Mouse (Mus musculus): ENCODE measurements around the gene Gas7. TPM values are rescaled to one million over a fixed set of nuclear protein-coding genes. Genes with fewer than 3 reads are reported as not detected.

The Gas7 gene
- 11.7 and 13.5 TPM in 2 replicates for polyA plus RNA-seq (2015; fragmentation: Nextera tagmentation; extraction: Ambion mirVana)

GRCm38 (mm10) chr11:67454874-67455526, at the start of gene Gas7:
Gas7 (plus strand) TSS chr11:67455437.
- Histone ChIP-seq H3K4me2 (ENCODE audit: low read depth, low read length) (peak within 1 kb of the TSS; percentile 85), H3K4me1 (replicated peaks; ENCODE audit: control insufficient read depth, insufficient read depth, low read length) (peaks cover 20% of the 10 kb centered on the region), H3K36me3 (ENCODE audit: control insufficient read depth, insufficient read depth, low read length) (no peaks in the 10 kb centered on the region), H3K27ac (ENCODE audit: low read length) (no peak within 1 kb of the TSS), H3K27me3 (ENCODE audit: control insufficient read depth, insufficient read depth, low read depth, low read length) (peaks cover 7% of the 10 kb centered on the region; the same call in 1 of the 2 replicates), H3K9ac (ENCODE audit: low read length) (peak within 1 kb of the TSS; percentile 74), H3K9me3 (ENCODE audit: control insufficient read depth, low read length) (no peaks in the 10 kb centered on the region), H3K4me3 (ENCODE audit: low read length) (peak within 1 kb of the TSS; percentile 60)
- under 1% methylated on average over 49 of the region's 78 CpGs for WGBS
- ATAC-seq (ENCODE audit: low read depth) = peak; percentile 93

GRCm38 (mm10) chr11:67414346-67414940, 40.8 kb upstream of the Gas7 start:
- H3K4me2 ChIP-seq (ENCODE audit: low read depth, low read length) = no peak overlapping the region
- H3K4me1 ChIP-seq (replicated peaks; ENCODE audit: control insufficient read depth, insufficient read depth, low read length) = no peaks in the 10 kb centered on the region
- no peak overlapping the region for H3K9ac ChIP-seq (ENCODE audit: low read length)
- no peak overlapping the region for H3K27ac ChIP-seq (ENCODE audit: low read length)
- no peaks in the 10 kb centered on the region for H3K36me3 ChIP-seq (ENCODE audit: control insufficient read depth, insufficient read depth, low read length)
- WGBS = 48% methylated on average over 6 of the region's 6 CpGs
- H3K9me3 ChIP-seq (ENCODE audit: control insufficient read depth, low read length) = no peaks in the 10 kb centered on the region
- no peak overlapping the region for H3K4me3 ChIP-seq (ENCODE audit: low read length)
- no peaks in the 10 kb centered on the region for H3K27me3 ChIP-seq (ENCODE audit: control insufficient read depth, insufficient read depth, low read depth, low read length)
- peak; percentile 31; the same call in 1 of the 2 replicates for ATAC-seq (ENCODE audit: low read depth)

GRCm38 (mm10) chr11:67423575-67423974, 31.7 kb upstream of the Gas7 start:
- H3K4me1 ChIP-seq (replicated peaks; ENCODE audit: control insufficient read depth, insufficient read depth, low read length) = no peaks in the 10 kb centered on the region
- H3K4me3 ChIP-seq (ENCODE audit: low read length) = no peak overlapping the region
- H3K9ac ChIP-seq (ENCODE audit: low read length) = no peak overlapping the region
- no peak for ATAC-seq (ENCODE audit: low read depth)
- H3K4me2 ChIP-seq (ENCODE audit: low read depth, low read length) = no peak overlapping the region
- no peaks in the 10 kb centered on the region for H3K27me3 ChIP-seq (ENCODE audit: control insufficient read depth, insufficient read depth, low read depth, low read length)
- WGBS = 77% methylated on average over 13 of the region's 13 CpGs
- H3K9me3 ChIP-seq (ENCODE audit: control insufficient read depth, low read length) = no peaks in the 10 kb centered on the region
- no peaks in the 10 kb centered on the region for H3K36me3 ChIP-seq (ENCODE audit: control insufficient read depth, insufficient read depth, low read length)
- H3K27ac ChIP-seq (ENCODE audit: low read length) = no peak overlapping the region

GRCm38 (mm10) chr11:67428196-67428595, 27.0 kb upstream of the Gas7 start:
- H3K4me2 ChIP-seq (ENCODE audit: low read depth, low read length) = no peak overlapping the region
- no peak overlapping the region for H3K4me3 ChIP-seq (ENCODE audit: low read length)
- WGBS = 31% methylated on average over 3 of the region's 3 CpGs
- no peaks in the 10 kb centered on the region for H3K27me3 ChIP-seq (ENCODE audit: control insufficient read depth, insufficient read depth, low read depth, low read length)
- H3K27ac ChIP-seq (ENCODE audit: low read length) = no peak overlapping the region
- H3K36me3 ChIP-seq (ENCODE audit: control insufficient read depth, insufficient read depth, low read length) = no peaks in the 10 kb centered on the region
- no peak overlapping the region for H3K9ac ChIP-seq (ENCODE audit: low read length)
- no peak for ATAC-seq (ENCODE audit: low read depth)
- H3K9me3 ChIP-seq (ENCODE audit: control insufficient read depth, low read length) = no peaks in the 10 kb centered on the region; the same call in 1 of the 2 replicates
- H3K4me1 ChIP-seq (replicated peaks; ENCODE audit: control insufficient read depth, insufficient read depth, low read length) = no peaks in the 10 kb centered on the region

- H3K4me2 ChIP-seq (ENCODE audit: low read depth, low read length) = no peak overlapping the region
- no peaks in the 10 kb centered on the region for H3K36me3 ChIP-seq (ENCODE audit: control insufficient read depth, insufficient read depth, low read length)
- ATAC-seq (ENCODE audit: low read depth) = no peak
- H3K4me1 ChIP-seq (replicated peaks; ENCODE audit: control insufficient read depth, insufficient read depth, low read length) = no peaks in the 10 kb centered on the region
- H3K9me3 ChIP-seq (ENCODE audit: control insufficient read depth, low read length) = no peaks in the 10 kb centered on the region; the same call in 1 of the 2 replicates
- no peaks in the 10 kb centered on the region for H3K27me3 ChIP-seq (ENCODE audit: control insufficient read depth, insufficient read depth, low read depth, low read length)
- WGBS = 29% methylated on average over 1 of the region's 1 CpGs
- H3K4me3 ChIP-seq (ENCODE audit: low read length) = no peak overlapping the region
- H3K27ac ChIP-seq (ENCODE audit: low read length) = no peak overlapping the region
- H3K9ac ChIP-seq (ENCODE audit: low read length) = no peak overlapping the region
Measured at GRCm38 (mm10) chr11:67429836-67430235, 25.4 kb upstream of the Gas7 start.

GRCm38 (mm10) chr11:67431116-67431645, 24.1 kb upstream of the Gas7 start:
- Histone ChIP-seq H3K27ac (ENCODE audit: low read length) (no peak overlapping the region), H3K4me2 (ENCODE audit: low read depth, low read length) (no peak overlapping the region), H3K4me1 (replicated peaks; ENCODE audit: control insufficient read depth, insufficient read depth, low read length) (no peaks in the 10 kb centered on the region), H3K27me3 (ENCODE audit: control insufficient read depth, insufficient read depth, low read depth, low read length) (no peaks in the 10 kb centered on the region), H3K9ac (ENCODE audit: low read length) (no peak overlapping the region), H3K36me3 (ENCODE audit: control insufficient read depth, insufficient read depth, low read length) (no peaks in the 10 kb centered on the region), H3K4me3 (ENCODE audit: low read length) (no peak overlapping the region), H3K9me3 (ENCODE audit: control insufficient read depth, low read length) (no peaks in the 10 kb centered on the region; the same call in 1 of the 2 replicates)
- 33% methylated on average over 14 of the region's 14 CpGs for WGBS
- ATAC-seq (ENCODE audit: low read depth) = no peak

GRCm38 (mm10) chr11:67431864-67432263, 23.4 kb upstream of the Gas7 start:
- Histone ChIP-seq H3K36me3 (ENCODE audit: control insufficient read depth, insufficient read depth, low read length) (no peaks in the 10 kb centered on the region), H3K9me3 (ENCODE audit: control insufficient read depth, low read length) (no peaks in the 10 kb centered on the region; the same call in 1 of the 2 replicates), H3K9ac (ENCODE audit: low read length) (no peak overlapping the region), H3K27ac (ENCODE audit: low read length) (no peak overlapping the region), H3K4me2 (ENCODE audit: low read depth, low read length) (no peak overlapping the region), H3K4me3 (ENCODE audit: low read length) (no peak overlapping the region), H3K27me3 (ENCODE audit: control insufficient read depth, insufficient read depth, low read depth, low read length) (no peaks in the 10 kb centered on the region), H3K4me1 (replicated peaks; ENCODE audit: control insufficient read depth, insufficient read depth, low read length) (no peaks in the 10 kb centered on the region)
- no peak for ATAC-seq (ENCODE audit: low read depth)
- WGBS = 60% methylated on average over 4 of the region's 4 CpGs

GRCm38 (mm10) chr11:67433763-67434162, 21.5 kb upstream of the Gas7 start:
- Histone ChIP-seq H3K4me1 (replicated peaks; ENCODE audit: control insufficient read depth, insufficient read depth, low read length) (no peaks in the 10 kb centered on the region), H3K9ac (ENCODE audit: low read length) (no peak overlapping the region), H3K4me3 (ENCODE audit: low read length) (no peak overlapping the region), H3K36me3 (ENCODE audit: control insufficient read depth, insufficient read depth, low read length) (no peaks in the 10 kb centered on the region), H3K4me2 (ENCODE audit: low read depth, low read length) (no peak overlapping the region), H3K27me3 (ENCODE audit: control insufficient read depth, insufficient read depth, low read depth, low read length) (no peaks in the 10 kb centered on the region), H3K9me3 (ENCODE audit: control insufficient read depth, low read length) (no peaks in the 10 kb centered on the region; the same call in 1 of the 2 replicates), H3K27ac (ENCODE audit: low read length) (no peak overlapping the region)
- WGBS = 82% methylated on average over 5 of the region's 5 CpGs
- no peak for ATAC-seq (ENCODE audit: low read depth)

GRCm38 (mm10) chr11:67438746-67439145, 16.5 kb upstream of the Gas7 start:
- WGBS = 66% methylated on average over 5 of the region's 5 CpGs
- no peak overlapping the region for H3K9ac ChIP-seq (ENCODE audit: low read length)
- ATAC-seq (ENCODE audit: low read depth) = peak; percentile 34; the same call in 1 of the 2 replicates

More at GRCm38 (mm10) chr11:67438746-67439145, 16.5 kb upstream of the Gas7 start:
- Histone ChIP-seq H3K4me2 (ENCODE audit: low read depth, low read length) (no peak overlapping the region), H3K4me3 (ENCODE audit: low read length) (no peak overlapping the region), H3K27me3 (ENCODE audit: control insufficient read depth, insufficient read depth, low read depth, low read length) (no peaks in the 10 kb centered on the region), H3K27ac (ENCODE audit: low read length) (no peak overlapping the region), H3K4me1 (replicated peaks; ENCODE audit: control insufficient read depth, insufficient read depth, low read length) (no peaks in the 10 kb centered on the region), H3K36me3 (ENCODE audit: control insufficient read depth, insufficient read depth, low read length) (no peaks in the 10 kb centered on the region), H3K9me3 (ENCODE audit: control insufficient read depth, low read length) (no peaks in the 10 kb centered on the region)
